Mouse (Mus musculus): ENCODE measurements around the gene Pdilt. TPM values are rescaled to one million over a fixed set of nuclear protein-coding genes. Genes with fewer than 3 reads are reported as not detected.

Pdilt gene
- polyA plus RNA-seq, 1 experiment from 2014 or later = 0.06 TPM

DNA sequence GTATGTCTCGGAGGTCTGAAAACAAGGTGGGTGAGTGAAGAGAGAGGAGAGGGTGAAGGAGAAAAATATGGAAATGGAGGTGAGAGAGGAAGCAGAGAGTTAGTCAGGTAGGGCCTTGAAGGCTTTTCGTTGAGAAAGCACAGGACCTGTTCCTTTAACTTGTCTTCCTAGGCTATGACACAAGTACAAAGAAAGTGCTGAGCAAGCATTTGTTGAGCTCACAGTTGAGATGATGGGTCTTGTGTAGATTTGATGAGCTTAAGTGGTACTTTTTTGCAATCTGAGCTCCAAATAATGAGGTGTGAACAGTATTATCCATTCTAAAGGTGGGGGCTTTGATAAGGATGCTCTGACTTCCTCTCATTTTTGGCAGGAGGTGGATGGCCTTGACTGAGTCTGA is 11.1 kb upstream of the Pdilt start:
- Histone ChIP-seq H3K27me3 (replicated peaks; ENCODE audit: control insufficient read depth, insufficient read depth, low read length) (no peaks in the 10 kb centered on the region), H3K9ac (ENCODE audit: low read depth, low read length) (no peak overlapping the region), H3K4me2 (ENCODE audit: low read length) (no peak overlapping the region), H3K4me3 (ENCODE audit: low read length) (no peak overlapping the region), H3K9me3 (ENCODE audit: control insufficient read depth, low read length) (no peaks in the 10 kb centered on the region), H3K36me3 (ENCODE audit: control insufficient read depth, insufficient read depth, low read length) (no peaks in the 10 kb centered on the region), H3K4me1 (ENCODE audit: control insufficient read depth, insufficient read depth, low read depth, low read length) (no peaks in the 10 kb centered on the region), H3K27ac (ENCODE audit: low read depth, low read length) (no peak overlapping the region)
- ATAC-seq = no peak
- WGBS = 83% methylated on average over 2 of the region's 2 CpGs

DNA sequence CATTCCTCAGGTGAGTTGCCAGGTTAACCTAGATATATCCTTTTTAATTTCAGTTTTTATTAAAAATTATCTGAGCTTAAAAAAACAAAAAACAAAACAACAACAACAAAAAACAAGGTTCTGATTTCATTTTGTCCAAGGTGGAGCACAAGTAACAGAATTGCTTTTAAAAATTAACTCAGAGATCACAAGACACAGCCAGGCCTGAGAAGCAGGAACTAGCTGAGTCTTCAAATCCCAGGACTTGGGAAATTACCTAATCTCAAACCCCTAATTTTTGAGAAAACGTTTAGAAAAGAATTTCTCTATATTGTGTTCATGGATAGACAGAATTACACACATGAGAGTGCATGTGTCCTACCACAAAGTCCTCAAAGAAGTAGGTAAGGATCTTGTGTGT is 9.6 kb upstream of the Pdilt start:
- Histone ChIP-seq H3K9ac (ENCODE audit: low read depth, low read length) (no peak overlapping the region), H3K4me2 (ENCODE audit: low read length) (no peak overlapping the region), H3K27ac (ENCODE audit: low read depth, low read length) (no peak overlapping the region), H3K9me3 (ENCODE audit: control insufficient read depth, low read length) (no peaks in the 10 kb centered on the region), H3K27me3 (replicated peaks; ENCODE audit: control insufficient read depth, insufficient read depth, low read length) (no peaks in the 10 kb centered on the region), H3K4me1 (ENCODE audit: control insufficient read depth, insufficient read depth, low read depth, low read length) (no peaks in the 10 kb centered on the region), H3K36me3 (ENCODE audit: control insufficient read depth, insufficient read depth, low read length) (no peaks in the 10 kb centered on the region), H3K4me3 (ENCODE audit: low read length) (no peak overlapping the region)
- no peak for ATAC-seq
- WGBS = 67% methylated on average over 1 of the region's 1 CpGs

DNA sequence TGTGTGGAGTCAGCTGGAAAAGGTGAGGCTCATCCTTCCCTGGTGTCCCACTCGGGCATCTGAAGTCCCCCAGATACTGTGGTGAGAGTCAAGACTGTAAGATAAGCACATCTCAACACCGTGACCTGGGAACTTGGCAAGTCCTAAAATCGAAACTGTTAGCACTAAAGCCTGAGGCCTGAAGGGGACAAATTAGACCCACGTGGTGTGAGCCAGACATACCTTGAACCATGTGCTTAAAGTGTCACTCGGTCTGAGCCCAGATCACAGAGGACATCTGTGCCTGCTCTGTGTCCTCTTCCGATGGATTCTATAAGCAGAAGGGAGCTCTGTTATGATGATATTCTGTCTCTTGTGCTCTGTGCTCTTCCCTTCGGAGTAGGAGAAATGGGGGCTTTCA is 5.3 kb upstream of the Pdilt start:
- H3K4me3 ChIP-seq (ENCODE audit: low read length) = no peak overlapping the region
- H3K4me1 ChIP-seq (ENCODE audit: control insufficient read depth, insufficient read depth, low read depth, low read length) = peaks cover 3% of the 10 kb centered on the region; the same call in 1 of the 2 replicates
- no peaks in the 10 kb centered on the region for H3K27me3 ChIP-seq (replicated peaks; ENCODE audit: control insufficient read depth, insufficient read depth, low read length)
- 87% methylated on average over 7 of the region's 7 CpGs for whole genome bisulfite sequencing
- H3K9ac ChIP-seq (ENCODE audit: low read depth, low read length) = no peak overlapping the region
- no peak overlapping the region for H3K27ac ChIP-seq (ENCODE audit: low read depth, low read length)
- no peaks in the 10 kb centered on the region for H3K36me3 ChIP-seq (ENCODE audit: control insufficient read depth, insufficient read depth, low read length)
- no peak for ATAC-seq
- no peaks in the 10 kb centered on the region for H3K9me3 ChIP-seq (ENCODE audit: control insufficient read depth, low read length)
- no peak overlapping the region for H3K4me2 ChIP-seq (ENCODE audit: low read length)

DNA sequence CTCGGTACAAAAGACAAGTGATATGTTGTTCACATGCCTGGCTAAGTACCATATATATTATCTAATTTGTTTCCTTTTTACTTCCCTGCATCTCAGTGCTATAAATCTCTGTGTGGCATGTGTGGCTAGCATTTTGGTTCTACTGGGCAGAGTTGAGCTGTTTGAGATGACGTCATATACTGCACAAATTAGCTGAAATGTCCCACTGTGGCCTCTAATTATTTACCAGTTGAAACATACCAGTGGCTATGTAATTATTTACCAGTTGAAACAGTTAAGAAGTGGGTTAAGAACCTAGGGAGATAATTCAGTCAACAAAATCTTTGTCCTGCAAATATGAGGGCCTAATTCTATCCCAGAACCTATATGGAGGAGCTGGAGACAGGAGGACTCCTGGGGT is 4.3 kb upstream of the Pdilt start:
- Histone ChIP-seq H3K9ac (ENCODE audit: low read depth, low read length) (no peak overlapping the region), H3K27ac (ENCODE audit: low read depth, low read length) (no peak overlapping the region), H3K9me3 (ENCODE audit: control insufficient read depth, low read length) (no peaks in the 10 kb centered on the region), H3K4me1 (ENCODE audit: control insufficient read depth, insufficient read depth, low read depth, low read length) (peaks cover 3% of the 10 kb centered on the region; the same call in 1 of the 2 replicates), H3K4me3 (ENCODE audit: low read length) (no peak overlapping the region), H3K4me2 (ENCODE audit: low read length) (no peak overlapping the region), H3K27me3 (replicated peaks; ENCODE audit: control insufficient read depth, insufficient read depth, low read length) (no peaks in the 10 kb centered on the region), H3K36me3 (ENCODE audit: control insufficient read depth, insufficient read depth, low read length) (no peaks in the 10 kb centered on the region)
- ATAC-seq = no peak
- 58% methylated on average over 2 of the region's 2 CpGs for WGBS

DNA sequence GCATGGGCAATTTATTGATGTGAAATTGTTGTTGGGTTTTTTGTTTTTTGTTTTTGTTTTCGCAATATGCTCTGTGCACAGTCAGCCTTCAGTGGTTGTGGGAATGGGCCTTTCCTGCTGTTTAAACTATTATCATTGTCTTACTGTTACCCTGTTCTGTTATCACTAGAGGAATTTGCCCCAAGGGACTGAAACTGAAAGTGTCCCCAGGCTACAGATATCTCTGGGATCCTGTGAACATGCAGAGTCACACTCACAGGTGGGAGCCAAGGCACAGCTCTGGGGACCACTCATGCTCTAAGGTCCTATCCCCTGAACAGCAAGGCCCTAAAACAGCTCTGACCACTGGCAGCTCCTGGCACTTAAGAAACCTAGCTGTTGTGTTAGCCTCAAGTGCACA is 3.8 kb upstream of the Pdilt start:
- H3K4me2 ChIP-seq (ENCODE audit: low read length) = no peak overlapping the region
- no peak overlapping the region for H3K9ac ChIP-seq (ENCODE audit: low read depth, low read length)
- peaks cover 3% of the 10 kb centered on the region; the same call in 1 of the 2 replicates for H3K4me1 ChIP-seq (ENCODE audit: control insufficient read depth, insufficient read depth, low read depth, low read length)
- no peak overlapping the region for H3K4me3 ChIP-seq (ENCODE audit: low read length)
- H3K27ac ChIP-seq (ENCODE audit: low read depth, low read length) = no peak overlapping the region
- 90% methylated on average over 1 of the region's 1 CpGs for WGBS
- H3K27me3 ChIP-seq (replicated peaks; ENCODE audit: control insufficient read depth, insufficient read depth, low read length) = no peaks in the 10 kb centered on the region
- no peak for ATAC-seq
- no peaks in the 10 kb centered on the region for H3K9me3 ChIP-seq (ENCODE audit: control insufficient read depth, low read length)
- H3K36me3 ChIP-seq (ENCODE audit: control insufficient read depth, insufficient read depth, low read length) = no peaks in the 10 kb centered on the region

DNA sequence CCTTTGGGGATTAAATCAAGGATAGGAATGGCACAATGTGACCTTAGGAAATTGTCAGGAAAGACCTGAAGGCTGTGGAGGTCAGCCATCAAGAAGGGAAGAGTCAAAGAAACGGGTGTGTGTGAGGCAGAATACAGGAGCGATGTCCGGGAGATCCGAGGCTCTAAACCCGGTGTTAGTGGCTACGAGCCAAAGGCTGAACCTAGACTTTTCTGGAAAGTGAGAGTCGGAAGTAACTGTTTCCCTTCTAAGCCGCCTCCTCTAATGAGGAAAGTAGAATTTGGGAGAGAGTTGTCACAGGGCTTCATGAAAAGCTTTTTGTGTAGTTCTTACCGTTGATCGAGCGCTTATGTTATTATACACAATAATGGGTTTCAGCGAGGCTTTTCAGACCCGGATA is 3.2 kb upstream of the Pdilt start:
- Histone ChIP-seq H3K27ac (ENCODE audit: low read depth, low read length) (no peak overlapping the region), H3K4me2 (ENCODE audit: low read length) (no peak overlapping the region), H3K4me3 (ENCODE audit: low read length) (no peak overlapping the region), H3K27me3 (replicated peaks; ENCODE audit: control insufficient read depth, insufficient read depth, low read length) (no peaks in the 10 kb centered on the region), H3K9ac (ENCODE audit: low read depth, low read length) (0 out of 2 replicates have a peak overlapping the region, but pooled peaks have one; percentile 5), H3K9me3 (ENCODE audit: control insufficient read depth, low read length) (no peaks in the 10 kb centered on the region), H3K36me3 (ENCODE audit: control insufficient read depth, insufficient read depth, low read length) (no peaks in the 10 kb centered on the region), H3K4me1 (ENCODE audit: control insufficient read depth, insufficient read depth, low read depth, low read length) (peaks cover 3% of the 10 kb centered on the region; the same call in 1 of the 2 replicates)
- no peak for ATAC-seq
- 55% methylated on average over 13 of the region's 13 CpGs for WGBS

DNA sequence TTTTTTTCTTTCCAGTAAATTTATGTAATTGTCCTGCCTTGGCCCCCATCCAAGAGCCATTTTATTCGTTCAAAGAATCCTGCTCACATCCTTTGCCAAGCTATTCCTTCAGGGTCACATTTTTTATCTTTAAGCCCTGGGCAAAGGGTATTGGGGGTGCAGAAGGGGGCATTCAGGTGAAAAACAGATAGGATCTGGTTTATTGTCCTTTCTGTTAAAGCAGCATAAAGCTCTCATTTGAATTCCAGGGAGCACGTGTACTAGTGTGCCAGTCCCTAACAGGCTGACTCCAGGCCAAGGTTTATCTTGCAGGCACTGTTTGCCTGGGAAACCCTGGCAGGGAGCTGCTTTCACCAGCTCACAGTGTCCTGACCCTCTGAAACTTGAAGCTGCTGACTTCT is 2.6 kb upstream of the Pdilt start:
- H3K9ac ChIP-seq (ENCODE audit: low read depth, low read length) = peak overlapping the region; percentile 5; the same call in 1 of the 2 replicates
- no peaks in the 10 kb centered on the region for H3K27me3 ChIP-seq (replicated peaks; ENCODE audit: control insufficient read depth, insufficient read depth, low read length)
- H3K4me1 ChIP-seq (ENCODE audit: control insufficient read depth, insufficient read depth, low read depth, low read length) = peaks cover 3% of the 10 kb centered on the region; the same call in 1 of the 2 replicates
- no peaks in the 10 kb centered on the region for H3K9me3 ChIP-seq (ENCODE audit: control insufficient read depth, low read length)
- WGBS = 33% methylated on average over 2 of the region's 2 CpGs
- H3K27ac ChIP-seq (ENCODE audit: low read depth, low read length) = no peak overlapping the region
- ATAC-seq = peak; percentile 76
- H3K4me3 ChIP-seq (ENCODE audit: low read length) = no peak overlapping the region
- H3K36me3 ChIP-seq (ENCODE audit: control insufficient read depth, insufficient read depth, low read length) = no peaks in the 10 kb centered on the region
- H3K4me2 ChIP-seq (ENCODE audit: low read length) = no peak overlapping the region

DNA sequence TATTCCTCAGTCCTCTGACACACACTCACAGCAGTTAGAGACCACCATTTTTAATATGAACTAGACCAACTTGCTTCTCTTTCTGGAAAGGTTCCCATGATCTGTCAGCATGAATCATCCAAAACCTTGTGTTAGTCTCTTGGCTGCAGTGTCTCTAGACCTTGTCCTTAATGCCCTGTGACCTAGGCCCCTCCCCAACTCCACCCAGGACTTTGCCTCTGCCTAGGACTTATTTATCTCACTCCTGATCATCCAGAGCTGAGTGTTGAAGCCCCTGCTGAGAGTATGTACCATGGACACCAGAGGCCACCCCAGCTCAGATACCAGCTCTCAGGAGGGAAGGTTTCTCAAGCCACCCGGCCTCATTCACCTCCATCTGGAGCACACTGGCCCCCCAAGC is 904 bp downstream of the Pdilt start:
- Histone ChIP-seq H3K27ac (ENCODE audit: low read depth, low read length) (no peak overlapping the region), H3K36me3 (ENCODE audit: control insufficient read depth, insufficient read depth, low read length) (no peaks in the 10 kb centered on the region), H3K4me3 (ENCODE audit: low read length) (no peak overlapping the region), H3K27me3 (replicated peaks; ENCODE audit: control insufficient read depth, insufficient read depth, low read length) (no peaks in the 10 kb centered on the region), H3K4me1 (ENCODE audit: control insufficient read depth, insufficient read depth, low read depth, low read length) (peaks cover 3% of the 10 kb centered on the region; the same call in 1 of the 2 replicates), H3K9ac (ENCODE audit: low read depth, low read length) (no peak overlapping the region), H3K4me2 (ENCODE audit: low read length) (no peak overlapping the region), H3K9me3 (ENCODE audit: control insufficient read depth, low read length) (no peaks in the 10 kb centered on the region)
- 69% methylated on average over 1 of the region's 1 CpGs for WGBS
- ATAC-seq = no peak

DNA sequence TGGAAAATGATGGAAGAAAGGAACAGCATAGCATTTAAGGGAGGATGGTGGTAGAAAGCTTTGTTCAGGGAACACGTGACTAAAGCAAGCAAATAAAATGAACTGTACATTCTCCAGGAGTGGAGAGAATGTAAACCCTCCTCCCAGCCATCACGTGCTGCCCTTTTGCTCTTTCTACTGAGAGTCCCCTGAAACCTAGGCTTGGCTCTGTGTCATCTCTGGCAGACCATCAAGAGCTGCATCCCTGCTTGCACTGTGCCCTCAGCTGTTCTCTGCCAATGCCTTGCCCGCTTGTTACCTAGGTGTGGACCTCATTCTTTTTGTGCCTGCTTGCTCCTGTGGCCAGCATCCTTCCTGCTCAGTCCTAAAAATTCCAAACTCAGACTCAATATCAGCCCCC is 1.5 kb downstream of the Pdilt start:
- Histone ChIP-seq H3K36me3 (ENCODE audit: control insufficient read depth, insufficient read depth, low read length) (no peaks in the 10 kb centered on the region), H3K9me3 (ENCODE audit: control insufficient read depth, low read length) (no peaks in the 10 kb centered on the region), H3K27ac (ENCODE audit: low read depth, low read length) (no peak overlapping the region), H3K27me3 (replicated peaks; ENCODE audit: control insufficient read depth, insufficient read depth, low read length) (no peaks in the 10 kb centered on the region), H3K4me1 (ENCODE audit: control insufficient read depth, insufficient read depth, low read depth, low read length) (peaks cover 3% of the 10 kb centered on the region; the same call in 1 of the 2 replicates), H3K4me2 (ENCODE audit: low read length) (no peak overlapping the region), H3K9ac (ENCODE audit: low read depth, low read length) (no peak overlapping the region), H3K4me3 (ENCODE audit: low read length) (no peak overlapping the region)
- WGBS = 88% methylated on average over 3 of the region's 3 CpGs
- ATAC-seq = no peak

DNA sequence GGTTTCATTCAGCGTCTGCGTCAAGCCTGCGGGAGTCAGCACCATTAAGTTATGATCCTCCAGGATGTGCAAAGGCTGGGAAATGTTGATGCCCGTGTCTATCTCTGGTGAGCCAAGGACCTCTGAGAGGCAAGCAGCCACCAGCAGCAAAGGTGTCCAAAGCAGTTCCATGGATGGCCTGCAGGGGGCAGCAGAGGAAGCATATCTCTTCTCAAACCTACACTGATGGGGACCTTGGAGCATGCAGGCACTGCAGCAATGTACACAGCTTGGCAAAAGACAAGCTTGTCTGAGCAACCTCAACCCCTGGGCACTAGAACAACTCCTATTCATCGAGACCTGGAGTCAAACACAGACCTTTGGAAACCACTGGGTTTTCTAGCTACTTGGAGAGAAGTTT is 3.6 kb downstream of the Pdilt start:
- 0 out of 2 replicates have a peak, but pooled peaks have one; percentile 30 for ATAC-seq
- 57% methylated on average over 5 of the region's 5 CpGs for WGBS
- H3K27me3 ChIP-seq (replicated peaks; ENCODE audit: control insufficient read depth, insufficient read depth, low read length) = no peaks in the 10 kb centered on the region
- no peaks in the 10 kb centered on the region for H3K4me1 ChIP-seq (ENCODE audit: control insufficient read depth, insufficient read depth, low read depth, low read length)
- H3K9me3 ChIP-seq (ENCODE audit: control insufficient read depth, low read length) = no peaks in the 10 kb centered on the region
- H3K27ac ChIP-seq (ENCODE audit: low read depth, low read length) = no peak overlapping the region
- H3K4me2 ChIP-seq (ENCODE audit: low read length) = no peak overlapping the region
- H3K36me3 ChIP-seq (ENCODE audit: control insufficient read depth, insufficient read depth, low read length) = no peaks in the 10 kb centered on the region
- no peak overlapping the region for H3K9ac ChIP-seq (ENCODE audit: low read depth, low read length)
- H3K4me3 ChIP-seq (ENCODE audit: low read length) = no peak overlapping the region
